Mouse (Mus musculus) adrenal gland, adult 18-20 months (tissue): Measurements from ENCODE around the gene Mfsd5. TPM values are rescaled to one million over a fixed set of nuclear protein-coding genes. Genes with fewer than 3 reads are reported as not detected.

Experiments used
- total RNA-seq, 2 experiments: library from RNA; stranded (reverse); gene quantifications; 1 replicate in 1 of 2; 2 replicates in 1 of 2; pipeline ENCODE4 v1.2.3; 2021

Gene Mfsd5
- total RNA-seq, 2 experiments from 2014 or later, result 32.6 to 35.2 TPM

Other genes starting within 250 kb of the Mfsd5 start
- 100 to 1,000 TPM; 197 to 252 TPM for gene Eif4b, start 205.7 kb upstream of the Mfsd5 start, total RNA-seq
- 10 to 100 TPM; 76.9 to 89.5 TPM for gene Tns2, start 179.0 kb upstream of the Mfsd5 start, total RNA-seq
- gene Spryd3, start 143.2 kb upstream of the Mfsd5 start, total RNA-seq, result 10 to 100 TPM; 33.0 to 36.9 TPM
- 10 to 100 TPM; 45.1 to 66.2 TPM for gene Igfbp6, start 135.1 kb upstream of the Mfsd5 start, total RNA-seq
- gene Soat2, start 128.9 kb upstream of the Mfsd5 start, total RNA-seq, result under 1 TPM; 0.26 to 0.56 TPM
- 10 to 100 TPM; 49.8 to 65.0 TPM for gene Zfp740, start 76.2 kb upstream of the Mfsd5 start, total RNA-seq
- 100 to 1,000 TPM in 1 of 2 experiments, 10 to 100 TPM in 1; 81.7 to 106 TPM for gene Csad, start 74.7 kb upstream of the Mfsd5 start, total RNA-seq
- 1 to 10 TPM; 4.1 to 7.4 TPM for gene Itgb7, start 47.5 kb upstream of the Mfsd5 start, total RNA-seq
- gene Rarg, start 21.9 kb upstream of the Mfsd5 start, total RNA-seq, result 10 to 100 TPM; 21.7 to 27.2 TPM
- gene Gm9918, start 8.9 kb upstream of the Mfsd5 start, total RNA-seq, result under 1 TPM in 1 of 2 experiments, not detected in 1; 0.13 TPM
- gene Espl1, start 16.8 kb downstream of the Mfsd5 start, total RNA-seq, result 1 to 10 TPM; 1.3 to 1.9 TPM
- 100 to 1,000 TPM; 443 to 458 TPM for gene Pfdn5, start 46.7 kb downstream of the Mfsd5 start, total RNA-seq
- gene Myg1, start 52.3 kb downstream of the Mfsd5 start, total RNA-seq, result 10 to 100 TPM; 48.9 to 54.7 TPM
- gene Aaas, start 71.3 kb downstream of the Mfsd5 start, total RNA-seq, result 10 to 100 TPM; 12.0 to 14.7 TPM
- under 1 TPM in 1 of 2 experiments, not detected in 1; 0.10 TPM for gene Sp7, start 87.7 kb downstream of the Mfsd5 start, total RNA-seq
- gene Sp1, start 126.7 kb downstream of the Mfsd5 start, total RNA-seq, result 10 to 100 TPM; 61.1 to 62.1 TPM
- gene Amhr2, start 165.9 kb downstream of the Mfsd5 start, total RNA-seq, result 1 to 10 TPM; 1.5 to 2.0 TPM
- gene Prr13, start 179.6 kb downstream of the Mfsd5 start, total RNA-seq, result 100 to 1,000 TPM in 1 of 2 experiments, 10 to 100 TPM in 1; 86.2 to 148 TPM
- gene Pcbp2, start 191.1 kb downstream of the Mfsd5 start, total RNA-seq, result 100 to 1,000 TPM; 628 to 756 TPM
- gene Gm10337, start 224.3 kb downstream of the Mfsd5 start, total RNA-seq, result not detected
- gene Map3k12, start 237.6 kb downstream of the Mfsd5 start, total RNA-seq, result 1 to 10 TPM; 5.8 to 7.6 TPM
- gene Tarbp2, start 238.7 kb downstream of the Mfsd5 start, total RNA-seq, result 10 to 100 TPM; 35.5 to 36.1 TPM
- 1 to 10 TPM; 1.8 to 1.9 TPM for gene Npff, start 245.5 kb downstream of the Mfsd5 start, total RNA-seq